Mouse (Mus musculus) E14TG2a.4 (cell line): ENCODE data around the gene Pycr2.
A peak's percentile ranks its signal among the peaks of the same experiment; 100 is the strongest.

Experiments
- CTCF ChIP-seq: conservative IDR thresholded peaks from 2 replicates; pipeline ENCODE4 v1.5.1; 2014; ENCODE audit warnings: low read length
- POU5F1 ChIP-seq: IDR thresholded peaks from 2 replicates; pipeline ENCODE4 v1.6.1; 2014; ENCODE audit warnings: low read length, borderline replicate concordance

- TF ChIP-seq CTCF (peak; percentile 52), POU5F1 (no peak)
Measured at GRCm38 (mm10) chr1:180877466-180877865, 26.6 kb upstream of the Pycr2 start.
